Mouse (Mus musculus): ENCODE results near the gene Sv2c. TPM values are rescaled to one million over a fixed set of nuclear protein-coding genes. Genes with fewer than 3 reads are reported as not detected.
A peak's percentile ranks its signal among the peaks of the same experiment; 100 is the strongest.

The Sv2c gene
- total RNA-seq (2021) = 10 to 100 TPM; 21.3 to 34.5 TPM

GRCm38 (mm10) chr13:96132401-96132816 lies at the start of gene Sv2c:
Sv2c (minus strand) TSS chr13:96132577.
- peak; percentile 69 to 75 for DNase-seq (ENCODE audit: low spot score in 2 of 2)
- intact Hi-C loops (cut with DNase I) = loop anchor here (5.0 kb wide), 1 partner anchor 45 kb away; no protein-coding TSS in a partner anchor

GRCm38 (mm10) chr13:96180671-96181161 lies 48.3 kb upstream of the Sv2c start:
- DNase-seq (ENCODE audit: low spot score in 2 of 2) = no peak
- intact Hi-C loops (cut with DNase I) = no loop called here

- intact Hi-C loops (cut with DNase I) = loop anchor here (5.0 to 10.0 kb wide), 2 partner anchors 43 to 199 kb away; partner anchors contain the start of gene Sv2c
- DNase-seq (ENCODE audit: low spot score in 2 of 2) = peak; percentile 44 to 45
Measured at GRCm38 (mm10) chr13:96175591-96176212, 43.3 kb upstream of the Sv2c start.

- intact Hi-C loops (cut with DNase I) = loop anchor here (10.0 kb wide), 1 partner anchor 201 kb away; no protein-coding TSS in a partner anchor
- no peak for DNase-seq (ENCODE audit: low spot score in 2 of 2)
Measured at GRCm38 (mm10) chr13:96173686-96174085, 41.3 kb upstream of the Sv2c start.

- intact Hi-C loops (cut with DNase I) = loop anchor here (10.0 kb wide), 1 partner anchor 203 kb away; no protein-coding TSS in a partner anchor
- DNase-seq (ENCODE audit: low spot score in 2 of 2) = no peak
Measured at GRCm38 (mm10) chr13:96172290-96172689, 39.9 kb upstream of the Sv2c start.

GRCm38 (mm10) chr13:96168991-96169665 lies 36.8 kb upstream of the Sv2c start:
- intact Hi-C loops (cut with DNase I) = no loop called here
- DNase-seq (ENCODE audit: low spot score in 2 of 2) = no peak

- intact Hi-C loops (cut with DNase I) = no loop called here
Measured at GRCm38 (mm10) chr13:96166593-96166992, 34.2 kb upstream of the Sv2c start.

GRCm38 (mm10) chr13:96133363-96134100 lies 1.2 kb upstream of the Sv2c start:
- peak; percentile 10 to 16 for DNase-seq (ENCODE audit: low spot score in 2 of 2)
- intact Hi-C loops (cut with DNase I) = loop anchor here (5.0 kb wide), 1 partner anchor 44 kb away; no protein-coding TSS in a partner anchor

More at GRCm38 (mm10) chr13:96166593-96166992, 34.2 kb upstream of the Sv2c start:
- no peak for DNase-seq (ENCODE audit: low spot score in 2 of 2)

- intact Hi-C loops (cut with DNase I) = loop anchor here (5.0 kb wide), 1 partner anchor 44 kb away; no protein-coding TSS in a partner anchor
- no peak for DNase-seq (ENCODE audit: low spot score in 2 of 2)
Measured at GRCm38 (mm10) chr13:96132833-96133232, 456 bp upstream of the Sv2c start.

- no peak for DNase-seq (ENCODE audit: low spot score in 2 of 2)
- intact Hi-C loops (cut with DNase I) = loop anchor here (2.0 to 5.0 kb wide), 2 partner anchors 45 to 257 kb away; partner anchors contain the start of gene Poc5
Measured at GRCm38 (mm10) chr13:96131911-96132310, 466 bp downstream of the Sv2c start.

GRCm38 (mm10) chr13:96131050-96131449 lies 1.3 kb downstream of the Sv2c start:
- peak; percentile 60 to 74 for DNase-seq (ENCODE audit: low spot score in 2 of 2)
- intact Hi-C loops (cut with DNase I) = loop anchor here (2.0 to 5.0 kb wide), 2 partner anchors 46 to 258 kb away; partner anchors contain the start of gene Poc5

GRCm38 (mm10) chr13:96129081-96129480 lies 3.3 kb downstream of the Sv2c start:
- intact Hi-C loops (cut with DNase I) = no loop called here
- DNase-seq (ENCODE audit: low spot score in 2 of 2) = no peak

GRCm38 (mm10) chr13:96126669-96127068 lies 5.7 kb downstream of the Sv2c start:
- DNase-seq (ENCODE audit: low spot score in 2 of 2) = no peak
- intact Hi-C loops (cut with DNase I) = no loop called here

- intact Hi-C loops (cut with DNase I) = no loop called here
- no peak for DNase-seq (ENCODE audit: low spot score in 2 of 2)
Measured at GRCm38 (mm10) chr13:96125011-96125410, 7.4 kb downstream of the Sv2c start.

GRCm38 (mm10) chr13:96112711-96113110 lies 19.7 kb downstream of the Sv2c start:
- intact Hi-C loops (cut with DNase I) = no loop called here
- DNase-seq (ENCODE audit: low spot score in 2 of 2) = no peak

- intact Hi-C loops (cut with DNase I) = no loop called here
- DNase-seq (ENCODE audit: low spot score in 2 of 2) = no peak
Measured at GRCm38 (mm10) chr13:96110767-96111166, 21.6 kb downstream of the Sv2c start.

GRCm38 (mm10) chr13:96106367-96106766 lies 26.0 kb downstream of the Sv2c start:
- intact Hi-C loops (cut with DNase I) = no loop called here
- DNase-seq (ENCODE audit: low spot score in 2 of 2) = no peak

GRCm38 (mm10) chr13:96090929-96091328 lies 41.4 kb downstream of the Sv2c start:
- intact Hi-C loops (cut with DNase I) = no loop called here
- no peak for DNase-seq (ENCODE audit: low spot score in 2 of 2)

GRCm38 (mm10) chr13:96085581-96086302 lies 46.6 kb downstream of the Sv2c start:
- no peak for DNase-seq (ENCODE audit: low spot score in 2 of 2)
- intact Hi-C loops (cut with DNase I) = no loop called here

All from left cerebral cortex, postnatal 36 days (tissue).